Mouse (Mus musculus) forebrain, embryonic 14.5 days (tissue): ENCODE data around the gene Oxnad1. TPM values are rescaled to one million over a fixed set of nuclear protein-coding genes. Genes with fewer than 3 reads are reported as not detected.
"Not testable (repeated sequence)": the region's sequence is repeated elsewhere in the genome, so short reads cannot be mapped to it uniquely, and the experiment has no call there.

Experiments
- ATAC-seq: fragments of 200-750 bp; cut with Nextera tagmentation; 2 replicates; pipeline ENCODE4 v1.8.0; 2017; ENCODE audit warnings: mild to moderate bottlenecking, moderate library complexity
- DNase-seq: peaks from one replicate; pipeline ENCODE4 v3.0.0-alpha.2; 2015; ENCODE audit warnings: low spot score
- H3K27ac ChIP-seq: fragments of 300-500 bp; sonication (generic); 2 replicates; pipeline ENCODE4 v1.5.1; 2014; ENCODE audit warnings: low read depth, mild to moderate bottlenecking, control low read depth, low read length, moderate library complexity
- H3K27me3 ChIP-seq: fragments of 300-500 bp; sonication (generic); replicated peaks from 2 replicates; pipeline ENCODE4 v1.6.1; 2014; ENCODE audit warnings: low read length, control low read depth, mixed read lengths; ENCODE audit not compliant: control insufficient read depth, insufficient read depth
- H3K36me3 ChIP-seq: fragments of 300-500 bp; sonication (generic); 2 replicates; pipeline ENCODE4 v1.6.1; 2014; ENCODE audit warnings: low read length, control low read depth; ENCODE audit not compliant: control insufficient read depth, insufficient read depth
- H3K4me1 ChIP-seq: fragments of 300-500 bp; sonication (generic); 2 replicates; pipeline ENCODE4 v1.6.1; 2014; ENCODE audit warnings: antibody characterized with exemption, low read length, control low read depth; ENCODE audit not compliant: control insufficient read depth, insufficient read depth
- H3K4me2 ChIP-seq: fragments of 300-500 bp; sonication (generic); 2 replicates; pipeline ENCODE4 v1.6.1; 2014; ENCODE audit warnings: mild to moderate bottlenecking, control low read depth, low read length
- H3K4me3 ChIP-seq: fragments of 300-500 bp; sonication (generic); 2 replicates; pipeline ENCODE4 v1.5.1; 2014; ENCODE audit warnings: low read depth, low read length, control low read depth
- H3K9ac ChIP-seq: fragments of 300-500 bp; sonication (generic); 2 replicates; pipeline ENCODE4 v1.6.1; 2014; ENCODE audit warnings: mild to moderate bottlenecking, low read length, control low read depth, moderate library complexity
- H3K9me3 ChIP-seq: fragments of 300-500 bp; sonication (generic); replicated peaks from 2 replicates; pipeline ENCODE4 v1.6.1; 2016; ENCODE audit warnings: low read length, control low read depth, mixed read lengths; ENCODE audit not compliant: control insufficient read depth
- WGBS: fragments of 180-500 bp; shearing (Covaris S2); extraction: QIAGEN DNeasy Blood & Tissue Kit; methylation state at CpG from one replicate; pipeline ENCODE4 v1.1.7; 2014; 5-methylcytosine and 5-hydroxymethylcytosine counted together
- polyA plus RNA-seq: library from polyadenylated mRNA; unstranded; fragments of >200 nt; fragmentation: Nextera tagmentation; extraction: Ambion mirVana; gene quantifications from 2 replicates; pipeline ENCODE4 v1.2.1, GENCODE M21; 2014

Oxnad1 gene
- polyA plus RNA-seq, 1 experiment from 2014 or later = 20.4 TPM

- no peak overlapping the region for H3K4me3 ChIP-seq
- H3K36me3 ChIP-seq = peaks cover 64% of the 10 kb centered on the region
- H3K9ac ChIP-seq = no peak overlapping the region
- no peaks in the 10 kb centered on the region for H3K4me1 ChIP-seq
- 74% methylated on average over 5 of the region's 5 CpGs for WGBS
- H3K27me3 ChIP-seq = no peaks in the 10 kb centered on the region
- ATAC-seq (no peak), DNase-seq (no peak)
- H3K27ac ChIP-seq = no peak overlapping the region
- no peaks in the 10 kb centered on the region for H3K9me3 ChIP-seq
- H3K4me2 ChIP-seq = no peak overlapping the region
Observed at GRCm38 (mm10) chr14:32095646-32096045, 10.5 kb downstream of the Oxnad1 start.

- H3K4me3 ChIP-seq = no peak overlapping the region
Observed at GRCm38 (mm10) chr14:32096740-32097139, 11.6 kb downstream of the Oxnad1 start.

GRCm38 (mm10) chr14:32097691-32098090 lies 12.5 kb downstream of the Oxnad1 start:
- Histone ChIP-seq H3K4me2 (no peak overlapping the region), H3K9me3 (no peaks in the 10 kb centered on the region), H3K27me3 (no peaks in the 10 kb centered on the region), H3K9ac (no peak overlapping the region), H3K27ac (no peak overlapping the region), H3K36me3 (peaks cover 65% of the 10 kb centered on the region), H3K4me1 (no peaks in the 10 kb centered on the region), H3K4me3 (no peak overlapping the region)
- no peak for ATAC-seq
- WGBS = 97% methylated on average over 7 of the region's 7 CpGs
- DNase-seq = no peak

More at GRCm38 (mm10) chr14:32096740-32097139, 11.6 kb downstream of the Oxnad1 start:
- no peak for ATAC-seq
- no peaks in the 10 kb centered on the region for H3K27me3 ChIP-seq
- H3K27ac ChIP-seq = no peak overlapping the region
- H3K9ac ChIP-seq = no peak overlapping the region
- no peaks in the 10 kb centered on the region for H3K4me1 ChIP-seq
- DNase-seq = no peak
- H3K36me3 ChIP-seq = peaks cover 64% of the 10 kb centered on the region
- whole genome bisulfite sequencing = 88% methylated on average over 5 of the region's 5 CpGs
- H3K9me3 ChIP-seq = no peaks in the 10 kb centered on the region
- H3K4me2 ChIP-seq = no peak overlapping the region

GRCm38 (mm10) chr14:32098951-32099350 lies 13.8 kb downstream of the Oxnad1 start:
- peaks cover 58% of the 10 kb centered on the region for H3K36me3 ChIP-seq
- no peaks in the 10 kb centered on the region for H3K9me3 ChIP-seq
- no peak overlapping the region for H3K4me2 ChIP-seq
- WGBS = 95% methylated on average over 3 of the region's 3 CpGs
- no peak overlapping the region for H3K4me3 ChIP-seq
- no peaks in the 10 kb centered on the region for H3K4me1 ChIP-seq
- no peaks in the 10 kb centered on the region for H3K27me3 ChIP-seq
- H3K27ac ChIP-seq = no peak overlapping the region
- no peak overlapping the region for H3K9ac ChIP-seq
- DNase-seq = no peak
- ATAC-seq = no peak

- WGBS = 88% methylated on average over 4 of the region's 4 CpGs
- DNase-seq = no peak
- H3K36me3 ChIP-seq = peaks cover 30% of the 10 kb centered on the region
Observed at GRCm38 (mm10) chr14:32103556-32103955, 18.4 kb downstream of the Oxnad1 start.

GRCm38 (mm10) chr14:32105663-32106062 lies 20.5 kb downstream of the Oxnad1 start:
- H3K27me3 ChIP-seq = no peaks in the 10 kb centered on the region
- H3K9me3 ChIP-seq = no peaks in the 10 kb centered on the region
- DNase-seq = no peak
- H3K36me3 ChIP-seq = peaks cover 11% of the 10 kb centered on the region
- H3K9ac ChIP-seq = no peak overlapping the region
- no peak overlapping the region for H3K4me3 ChIP-seq
- WGBS = 63% methylated on average over 7 of the region's 7 CpGs
- H3K4me1 ChIP-seq = no peaks in the 10 kb centered on the region
- H3K4me2 ChIP-seq = no peak overlapping the region
- no peak for ATAC-seq
- H3K27ac ChIP-seq = no peak overlapping the region

More at GRCm38 (mm10) chr14:32103556-32103955, 18.4 kb downstream of the Oxnad1 start:
- Histone ChIP-seq H3K9me3 (no peaks in the 10 kb centered on the region), H3K27ac (no peak overlapping the region), H3K4me1 (no peaks in the 10 kb centered on the region), H3K9ac (no peak overlapping the region), H3K4me3 (no peak overlapping the region), H3K4me2 (no peak overlapping the region), H3K27me3 (no peaks in the 10 kb centered on the region)
- no peak for ATAC-seq

GRCm38 (mm10) chr14:32106911-32107310 lies 21.7 kb downstream of the Oxnad1 start:
- ATAC-seq = no peak
- Histone ChIP-seq H3K9me3 (no peaks in the 10 kb centered on the region), H3K4me1 (no peaks in the 10 kb centered on the region), H3K36me3 (peaks cover 10% of the 10 kb centered on the region), H3K4me3 (no peak overlapping the region), H3K9ac (no peak overlapping the region), H3K27ac (no peak overlapping the region), H3K4me2 (no peak overlapping the region), H3K27me3 (no peaks in the 10 kb centered on the region)
- DNase-seq = no peak
- 87% methylated on average over 4 of the region's 4 CpGs for whole genome bisulfite sequencing

GRCm38 (mm10) chr14:32112124-32112523 lies 26.9 kb downstream of the Oxnad1 start:
- H3K27me3 ChIP-seq, H3K4me3 ChIP-seq, H3K9me3 ChIP-seq, H3K27ac ChIP-seq, H3K36me3 ChIP-seq, ATAC-seq, H3K9ac ChIP-seq, H3K4me2 ChIP-seq, DNase-seq, H3K4me1 ChIP-seq: not testable (repeated sequence)
- 95% methylated on average over 10 of the region's 10 CpGs for WGBS

GRCm38 (mm10) chr14:32120940-32121919 lies 36.1 kb downstream of the Oxnad1 start:
- Histone ChIP-seq H3K36me3 (no peaks in the 10 kb centered on the region), H3K4me2 (no peak overlapping the region), H3K27ac (no peak overlapping the region), H3K27me3 (no peaks in the 10 kb centered on the region), H3K4me3 (no peak overlapping the region), H3K9me3 (no peaks in the 10 kb centered on the region), H3K4me1 (no peaks in the 10 kb centered on the region), H3K9ac (no peak overlapping the region)
- 78% methylated on average over 11 of the region's 11 CpGs for WGBS
- ATAC-seq (no peak), DNase-seq (no peak)
